Mouse (Mus musculus) frontal cortex, adult (tissue): ENCODE measurements around the gene Olfr1440.
A peak's percentile ranks its signal among the peaks of the same experiment; 100 is the strongest.

Source experiments
- ATAC-seq: cut with Nextera tagmentation; 2 replicates; pipeline ENCODE4 v1.9.2; 2017; ENCODE audit warnings: mild to moderate bottlenecking, moderate library complexity, mixed read lengths; ENCODE audit not compliant: low TSS enrichment

The Olfr1440 gene

GRCm38 (mm10) chr19:12386979-12387378 is at the start of gene Olfr1440:
TSS of gene Olfr1440 (plus strand) at chr19:12387279.
- ATAC-seq, result no peak

- peak; percentile 74 for ATAC-seq
Measured at GRCm38 (mm10) chr19:12373004-12373403, 14.1 kb upstream of the Olfr1440 start.

- ATAC-seq, result peak; percentile 88
Measured at GRCm38 (mm10) chr19:12374465-12375025, 12.5 kb upstream of the Olfr1440 start.

- ATAC-seq, result peak; percentile 95
Measured at GRCm38 (mm10) chr19:12413737-12414136, 26.7 kb downstream of the Olfr1440 start.

- no peak for ATAC-seq
Measured at GRCm38 (mm10) chr19:12417361-12417760, 30.3 kb downstream of the Olfr1440 start, which contains the start of gene Olfr1441. TSS of gene Olfr1441 (plus strand) at chr19:12417433.

- no peak for ATAC-seq
Measured at GRCm38 (mm10) chr19:12418312-12418711, 31.2 kb downstream of the Olfr1440 start.

GRCm38 (mm10) chr19:12420555-12420954 is 33.5 kb downstream of the Olfr1440 start:
- ATAC-seq, result peak; percentile 95

- ATAC-seq, result no peak
Measured at GRCm38 (mm10) chr19:12421680-12422079, 34.6 kb downstream of the Olfr1440 start.

- ATAC-seq, result no peak
Measured at GRCm38 (mm10) chr19:12427101-12427500, 40.0 kb downstream of the Olfr1440 start.

- no peak for ATAC-seq
Measured at GRCm38 (mm10) chr19:12427605-12428004, 40.5 kb downstream of the Olfr1440 start, which contains the start of gene Pfpl. TSS of gene Pfpl (plus strand) at chr19:12427905.

- ATAC-seq, result 0 out of 2 replicates have a peak, but pooled peaks have one; percentile 41
Measured at GRCm38 (mm10) chr19:12433033-12433432, 46.0 kb downstream of the Olfr1440 start.

GRCm38 (mm10) chr19:12435011-12435416 is 47.9 kb downstream of the Olfr1440 start:
- ATAC-seq, result no peak; the same call in 1 of the 2 replicates

GRCm38 (mm10) chr19:12435750-12436524 is 48.9 kb downstream of the Olfr1440 start:
- no peak for ATAC-seq

- no peak for ATAC-seq
Measured at GRCm38 (mm10) chr19:12439581-12439980, 52.5 kb downstream of the Olfr1440 start.

- no peak for ATAC-seq
Measured at GRCm38 (mm10) chr19:12440103-12440725, 53.1 kb downstream of the Olfr1440 start.

GRCm38 (mm10) chr19:12442560-12442959 is 55.5 kb downstream of the Olfr1440 start:
- ATAC-seq, result no peak

GRCm38 (mm10) chr19:12445014-12445413 is 57.9 kb downstream of the Olfr1440 start:
- ATAC-seq, result no peak
